Mouse (Mus musculus): ENCODE results near the gene Stx1b. TPM values are rescaled to one million over a fixed set of nuclear protein-coding genes. Genes with fewer than 3 reads are reported as not detected.

The Stx1b gene
- polyA plus RNA-seq (2015; fragmentation: Illumina TruSeq; extraction: RNeasy Lipid Tissue Mini Kit (QIAGEN cat#74804); ENCODE audit: insufficient read depth, low read depth, low replicate concordance): 0.92 TPM

DNA sequence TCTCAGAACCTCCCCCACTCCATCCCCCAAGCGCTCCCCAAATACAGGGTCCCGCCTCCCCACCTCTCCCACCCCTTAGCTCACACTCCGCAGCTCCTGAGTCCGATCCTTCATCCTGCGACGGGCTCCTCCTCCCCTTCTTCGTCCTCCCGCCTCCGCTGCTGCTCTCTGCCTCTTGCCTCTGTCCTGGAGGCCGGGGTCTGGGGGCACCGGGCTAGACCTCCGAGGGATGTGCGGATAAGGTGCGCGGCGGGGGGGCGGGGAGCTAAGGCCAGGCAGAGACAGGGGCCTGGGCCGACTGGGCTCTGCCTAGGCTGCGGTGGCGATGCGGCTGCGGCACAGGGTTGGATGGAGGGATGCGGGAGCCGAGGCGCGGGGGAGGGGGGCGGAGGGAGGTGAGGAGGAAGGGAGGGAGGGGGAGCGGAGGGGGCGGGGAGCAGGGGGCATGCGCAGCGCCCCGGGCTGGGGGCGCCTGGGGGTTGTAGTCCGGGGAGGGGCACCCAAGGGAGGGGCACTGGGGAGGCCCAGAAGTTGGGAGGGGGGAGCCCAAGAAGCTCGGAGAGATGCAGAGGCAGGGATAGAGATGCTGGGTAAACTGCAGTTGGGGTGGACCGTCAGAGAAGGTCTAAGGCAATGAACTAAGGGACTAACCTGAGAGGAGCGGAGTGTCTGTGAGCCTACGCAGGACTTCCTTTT, at the start of gene Stx1b, which contains the start of gene Stx4a:
Stx1b (minus strand) TSS at position 374 of the 696 bp plus-strand sequence.
Stx4a (plus strand) TSS at position 119 of the 696 bp plus-strand sequence.

DNA sequence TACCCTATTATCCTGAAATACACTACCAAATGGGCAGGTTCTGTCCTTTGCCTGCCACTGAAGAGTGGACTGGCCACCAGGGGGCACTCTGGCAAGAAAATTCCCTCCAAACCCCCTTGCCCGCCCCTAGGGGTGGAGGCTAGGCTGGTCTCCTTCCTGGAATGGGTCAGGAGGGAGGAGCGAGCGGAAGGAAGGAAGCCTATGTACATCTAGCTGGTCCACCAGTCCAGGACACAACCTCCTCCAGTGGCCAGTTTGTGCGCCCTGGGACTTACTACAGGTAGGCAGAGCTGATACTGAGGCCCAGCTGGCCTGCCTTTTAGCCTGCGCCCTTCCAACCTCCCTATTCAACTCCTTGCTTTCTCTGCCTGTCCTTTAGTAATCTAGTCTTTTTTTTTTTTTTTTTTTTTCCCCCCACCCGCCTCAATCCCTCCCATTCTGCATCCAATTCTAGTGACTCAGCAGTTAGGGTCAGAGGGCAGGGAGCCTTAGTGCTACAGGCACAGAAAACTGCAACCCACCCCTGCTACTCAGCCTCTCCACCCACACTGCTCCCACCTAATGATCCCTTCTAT, 23.8 kb downstream of the Stx1b start, which contains the start of gene Hsd3b7:
Hsd3b7 (plus strand) TSS at position 170 of the 575 bp plus-strand sequence.

DNA sequence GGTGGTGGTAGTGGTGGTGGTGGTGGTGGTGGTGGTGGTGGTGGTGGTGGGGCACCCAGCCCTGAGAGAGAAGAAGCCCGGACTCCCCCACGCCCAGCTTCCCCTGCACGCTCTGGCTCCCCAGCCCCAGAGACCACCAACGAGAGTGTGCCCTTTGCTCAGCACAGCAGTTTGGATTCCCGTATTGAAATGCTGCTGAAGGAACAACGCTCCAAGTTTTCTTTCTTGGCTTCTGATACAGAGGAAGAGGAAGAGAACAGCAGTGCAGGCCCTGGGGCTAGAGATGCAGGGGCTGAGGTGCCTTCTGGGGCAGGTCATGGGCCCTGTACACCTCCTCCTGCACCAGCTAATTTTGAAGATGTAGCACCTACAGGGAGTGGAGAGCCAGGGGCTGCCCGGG, 39.0 kb downstream of the Stx1b start, which contains the start of gene Gm49388:
Gm49388 (plus strand) TSS at position 301 of the 400 bp plus-strand sequence.

DNA sequence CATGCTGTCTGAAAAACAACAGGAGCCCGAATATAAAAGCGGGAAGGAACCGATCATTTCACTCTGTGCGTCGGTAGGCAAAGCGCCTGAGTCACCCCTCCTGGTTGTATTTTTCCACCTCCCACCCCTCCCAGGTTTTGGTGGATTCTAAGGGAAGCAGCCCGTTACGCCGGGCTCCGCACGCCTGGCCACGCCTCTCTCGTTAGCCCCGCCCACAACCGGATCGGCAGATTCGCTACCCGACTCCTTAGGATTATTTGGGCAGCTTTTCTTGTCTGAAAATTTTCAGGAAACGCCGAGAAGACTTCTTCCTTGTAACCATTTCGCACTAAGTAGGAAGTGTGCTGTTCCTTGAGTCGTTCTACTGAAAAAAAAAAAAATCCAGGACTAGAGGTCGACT, 47.9 kb downstream of the Stx1b start, which contains the start of gene Setd1a:
Setd1a (plus strand) TSS at position 245 of the 400 bp plus-strand sequence.

DNA sequence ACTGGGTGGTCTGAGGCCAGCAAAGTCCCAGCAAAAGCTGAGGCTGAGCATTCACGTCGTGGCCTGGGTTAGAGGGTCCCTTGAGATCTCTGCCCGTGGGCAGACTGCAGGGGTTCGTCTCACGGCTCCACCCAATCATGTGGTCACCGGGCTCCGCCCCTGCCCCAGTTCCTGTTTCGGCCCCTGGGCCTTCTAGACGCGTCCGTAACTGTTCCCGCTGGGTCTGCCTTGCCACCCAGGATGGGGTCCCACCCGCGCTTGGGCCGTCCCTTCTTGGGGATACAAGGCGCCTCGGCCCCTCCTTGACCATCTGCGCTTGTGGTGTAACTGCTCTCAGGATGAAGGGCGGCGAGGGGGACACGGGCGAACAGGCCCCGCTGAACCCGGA, 54.7 kb downstream of the Stx1b start, which contains the start of gene Orai3:
Orai3 (plus strand) TSS at position 165 of the 388 bp plus-strand sequence.

Other genes starting within 250 kb of the Stx1b start
- 4.7 TPM for gene Ccdc189, start 236.0 kb downstream of the Stx1b start, polyA plus RNA-seq (2015; fragmentation: Illumina TruSeq; extraction: RNeasy Lipid Tissue Mini Kit (QIAGEN cat#74804); ENCODE audit: insufficient read depth, low read depth, low replicate concordance)
- gene Rnf40, start 235.8 kb downstream of the Stx1b start, polyA plus RNA-seq (2015; fragmentation: Illumina TruSeq; extraction: RNeasy Lipid Tissue Mini Kit (QIAGEN cat#74804); ENCODE audit: insufficient read depth, low read depth, low replicate concordance): 13.6 TPM
- 3.3 TPM for gene Zfp629, start 208.8 kb downstream of the Stx1b start, polyA plus RNA-seq (2015; fragmentation: Illumina TruSeq; extraction: RNeasy Lipid Tissue Mini Kit (QIAGEN cat#74804); ENCODE audit: insufficient read depth, low read depth, low replicate concordance)
- gene Bcl7c, start 115.6 kb downstream of the Stx1b start, polyA plus RNA-seq (2015; fragmentation: Illumina TruSeq; extraction: RNeasy Lipid Tissue Mini Kit (QIAGEN cat#74804); ENCODE audit: insufficient read depth, low read depth, low replicate concordance): 12.7 TPM
- gene Ctf1, start 111.8 kb downstream of the Stx1b start, polyA plus RNA-seq (2015; fragmentation: Illumina TruSeq; extraction: RNeasy Lipid Tissue Mini Kit (QIAGEN cat#74804); ENCODE audit: insufficient read depth, low read depth, low replicate concordance): 1.5 TPM
- gene Ctf2, start 92.4 kb downstream of the Stx1b start, polyA plus RNA-seq (2015; fragmentation: Illumina TruSeq; extraction: RNeasy Lipid Tissue Mini Kit (QIAGEN cat#74804); ENCODE audit: insufficient read depth, low read depth, low replicate concordance): not detected
- 3.7 TPM for gene Fbxl19, start 80.0 kb downstream of the Stx1b start, polyA plus RNA-seq (2015; fragmentation: Illumina TruSeq; extraction: RNeasy Lipid Tissue Mini Kit (QIAGEN cat#74804); ENCODE audit: insufficient read depth, low read depth, low replicate concordance)
- gene Orai3, start 54.7 kb downstream of the Stx1b start, polyA plus RNA-seq (2015; fragmentation: Illumina TruSeq; extraction: RNeasy Lipid Tissue Mini Kit (QIAGEN cat#74804); ENCODE audit: insufficient read depth, low read depth, low replicate concordance): 5.9 TPM
- gene Setd1a, start 47.9 kb downstream of the Stx1b start, polyA plus RNA-seq (2015; fragmentation: Illumina TruSeq; extraction: RNeasy Lipid Tissue Mini Kit (QIAGEN cat#74804); ENCODE audit: insufficient read depth, low read depth, low replicate concordance): 5.8 TPM
- gene Gm49388, start 38.9 kb downstream of the Stx1b start, polyA plus RNA-seq (2015; fragmentation: Illumina TruSeq; extraction: RNeasy Lipid Tissue Mini Kit (QIAGEN cat#74804); ENCODE audit: insufficient read depth, low read depth, low replicate concordance): 1.5 TPM
- gene Hsd3b7, start 23.9 kb downstream of the Stx1b start, polyA plus RNA-seq (2015; fragmentation: Illumina TruSeq; extraction: RNeasy Lipid Tissue Mini Kit (QIAGEN cat#74804); ENCODE audit: insufficient read depth, low read depth, low replicate concordance): 26.3 TPM
- gene Stx4a, start 255 bp downstream of the Stx1b start, polyA plus RNA-seq (2015; fragmentation: Illumina TruSeq; extraction: RNeasy Lipid Tissue Mini Kit (QIAGEN cat#74804); ENCODE audit: insufficient read depth, low read depth, low replicate concordance): 32.5 TPM
- 6.2 TPM for gene Zfp646, start 51.7 kb upstream of the Stx1b start, polyA plus RNA-seq (2015; fragmentation: Illumina TruSeq; extraction: RNeasy Lipid Tissue Mini Kit (QIAGEN cat#74804); ENCODE audit: insufficient read depth, low read depth, low replicate concordance)
- gene Zfp668, start 52.3 kb upstream of the Stx1b start, polyA plus RNA-seq (2015; fragmentation: Illumina TruSeq; extraction: RNeasy Lipid Tissue Mini Kit (QIAGEN cat#74804); ENCODE audit: insufficient read depth, low read depth, low replicate concordance): 0.57 TPM
- 34.6 TPM for gene Prss53, start 66.4 kb upstream of the Stx1b start, polyA plus RNA-seq (2015; fragmentation: Illumina TruSeq; extraction: RNeasy Lipid Tissue Mini Kit (QIAGEN cat#74804); ENCODE audit: insufficient read depth, low read depth, low replicate concordance)
- gene Gm21974, start 70.9 kb upstream of the Stx1b start, polyA plus RNA-seq (2015; fragmentation: Illumina TruSeq; extraction: RNeasy Lipid Tissue Mini Kit (QIAGEN cat#74804); ENCODE audit: insufficient read depth, low read depth, low replicate concordance): not detected
- 46.0 TPM for gene Vkorc1, start 71.1 kb upstream of the Stx1b start, polyA plus RNA-seq (2015; fragmentation: Illumina TruSeq; extraction: RNeasy Lipid Tissue Mini Kit (QIAGEN cat#74804); ENCODE audit: insufficient read depth, low read depth, low replicate concordance)
- 50.9 TPM for gene Bckdk, start 79.5 kb upstream of the Stx1b start, polyA plus RNA-seq (2015; fragmentation: Illumina TruSeq; extraction: RNeasy Lipid Tissue Mini Kit (QIAGEN cat#74804); ENCODE audit: insufficient read depth, low read depth, low replicate concordance)
- gene Kat8, start 88.0 kb upstream of the Stx1b start, polyA plus RNA-seq (2015; fragmentation: Illumina TruSeq; extraction: RNeasy Lipid Tissue Mini Kit (QIAGEN cat#74804); ENCODE audit: insufficient read depth, low read depth, low replicate concordance): 8.2 TPM
- 37.0 TPM for gene Prss8, start 105.6 kb upstream of the Stx1b start, polyA plus RNA-seq (2015; fragmentation: Illumina TruSeq; extraction: RNeasy Lipid Tissue Mini Kit (QIAGEN cat#74804); ENCODE audit: insufficient read depth, low read depth, low replicate concordance)
- gene Prss36, start 122.2 kb upstream of the Stx1b start, polyA plus RNA-seq (2015; fragmentation: Illumina TruSeq; extraction: RNeasy Lipid Tissue Mini Kit (QIAGEN cat#74804); ENCODE audit: insufficient read depth, low read depth, low replicate concordance): 7.1 TPM
- gene Fus, start 142.9 kb upstream of the Stx1b start, polyA plus RNA-seq (2015; fragmentation: Illumina TruSeq; extraction: RNeasy Lipid Tissue Mini Kit (QIAGEN cat#74804); ENCODE audit: insufficient read depth, low read depth, low replicate concordance): 87.1 TPM
- gene Pycard, start 169.3 kb upstream of the Stx1b start, polyA plus RNA-seq (2015; fragmentation: Illumina TruSeq; extraction: RNeasy Lipid Tissue Mini Kit (QIAGEN cat#74804); ENCODE audit: insufficient read depth, low read depth, low replicate concordance): 2.8 TPM
- gene Trim72, start 179.4 kb upstream of the Stx1b start, polyA plus RNA-seq (2015; fragmentation: Illumina TruSeq; extraction: RNeasy Lipid Tissue Mini Kit (QIAGEN cat#74804); ENCODE audit: insufficient read depth, low read depth, low replicate concordance): not detected
- 2.1 TPM for gene Itgam, start 238.1 kb upstream of the Stx1b start, polyA plus RNA-seq (2015; fragmentation: Illumina TruSeq; extraction: RNeasy Lipid Tissue Mini Kit (QIAGEN cat#74804); ENCODE audit: insufficient read depth, low read depth, low replicate concordance)
- not detected for gene Gm49368, start 238.1 kb upstream of the Stx1b start, polyA plus RNA-seq (2015; fragmentation: Illumina TruSeq; extraction: RNeasy Lipid Tissue Mini Kit (QIAGEN cat#74804); ENCODE audit: insufficient read depth, low read depth, low replicate concordance)

Measured in pancreas, adult 10 weeks (tissue).